Mouse (Mus musculus): ENCODE measurements at regions not wholly inside any gene's neighbourhood (a gene's known extent, or its start where the extent isn't known, plus 50 kb on each side); places are given as distances from the start of the nearest gene placed in this dataset.

DNA sequence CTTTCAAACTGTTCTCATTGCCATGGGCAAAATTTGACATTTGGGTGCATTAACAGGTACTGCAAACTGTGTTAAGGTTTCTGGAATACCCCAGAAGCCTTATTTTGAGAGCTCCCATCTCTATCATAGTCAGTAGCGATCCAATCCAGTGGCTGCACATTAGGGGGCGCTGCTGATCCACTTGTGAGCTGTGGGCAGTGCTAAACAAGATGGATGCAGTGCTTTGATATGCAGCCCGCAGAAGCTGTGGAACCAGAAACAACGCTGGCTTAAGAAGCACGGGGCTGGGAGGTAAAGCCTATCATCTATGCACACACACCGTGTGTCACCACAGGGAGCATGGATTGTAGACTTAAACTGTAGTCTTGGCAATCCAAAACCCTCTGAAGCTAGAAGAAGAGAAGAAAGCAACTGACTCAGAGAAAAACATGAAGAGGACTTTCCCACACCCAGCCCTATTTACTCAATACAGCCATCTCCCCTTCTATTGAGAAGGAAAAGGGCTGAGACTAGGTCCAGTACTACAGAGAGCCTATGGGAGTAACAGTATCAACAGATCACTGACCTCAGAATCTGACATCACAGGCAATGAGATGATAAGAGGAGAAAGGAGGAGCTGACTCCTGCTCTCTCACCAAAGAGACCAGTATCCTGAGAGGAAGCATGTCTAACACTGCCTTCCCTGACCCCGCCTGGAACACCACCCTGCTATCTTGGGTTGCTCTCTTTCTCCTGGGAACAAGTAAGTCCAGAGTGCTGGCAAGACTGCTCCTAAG, 83.1 kb upstream of the 2210010C04Rik start:
- Histone ChIP-seq H3K27ac (no peak overlapping the region), H3K36me3 (no peaks in the 10 kb centered on the region), H3K4me1 (replicated peaks) (no peaks in the 10 kb centered on the region), H3K4me3 (0 out of 2 replicates have a peak overlapping the region, but pooled peaks have one; percentile 20), H3K27me3 (ENCODE audit: insufficient read depth, poor library complexity, severe bottlenecking) (no peaks in the 10 kb centered on the region), H3K9me3 (no peaks in the 10 kb centered on the region)
- WGBS, result 20% methylated on average over 7 of the region's 7 CpGs
- peak; percentile 62 for DNase-seq (ENCODE audit: low spot score)

DNA sequence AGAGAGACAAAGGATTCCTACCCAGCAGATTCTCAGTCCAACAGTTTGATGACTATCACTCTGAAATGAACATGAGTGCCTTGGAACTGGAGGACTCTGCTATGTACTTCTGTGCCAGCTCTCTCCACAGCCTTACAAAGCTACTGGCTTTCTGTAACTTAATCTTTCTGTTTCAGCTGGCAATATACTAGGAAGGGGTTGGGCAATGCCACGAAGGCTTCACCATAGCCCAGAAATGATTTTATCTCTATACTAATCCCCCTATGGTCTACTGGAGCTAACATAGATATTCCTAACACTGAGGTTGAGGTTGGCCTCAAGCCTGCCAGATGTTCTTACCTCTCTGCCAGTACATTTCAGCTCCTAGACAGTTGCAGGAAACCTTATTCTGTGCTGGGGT, 78.6 kb upstream of the 2210010C04Rik start:
- H3K27ac ChIP-seq, result no peak overlapping the region
- no peaks in the 10 kb centered on the region for H3K36me3 ChIP-seq
- no peak overlapping the region for H3K4me3 ChIP-seq
- 64% methylated on average over 1 of the region's 1 CpGs for WGBS
- no peak for DNase-seq (ENCODE audit: low spot score)
- no peaks in the 10 kb centered on the region for H3K9me3 ChIP-seq
- no peaks in the 10 kb centered on the region for H3K4me1 ChIP-seq (replicated peaks)
- H3K27me3 ChIP-seq (ENCODE audit: insufficient read depth, poor library complexity, severe bottlenecking), result no peaks in the 10 kb centered on the region

DNA sequence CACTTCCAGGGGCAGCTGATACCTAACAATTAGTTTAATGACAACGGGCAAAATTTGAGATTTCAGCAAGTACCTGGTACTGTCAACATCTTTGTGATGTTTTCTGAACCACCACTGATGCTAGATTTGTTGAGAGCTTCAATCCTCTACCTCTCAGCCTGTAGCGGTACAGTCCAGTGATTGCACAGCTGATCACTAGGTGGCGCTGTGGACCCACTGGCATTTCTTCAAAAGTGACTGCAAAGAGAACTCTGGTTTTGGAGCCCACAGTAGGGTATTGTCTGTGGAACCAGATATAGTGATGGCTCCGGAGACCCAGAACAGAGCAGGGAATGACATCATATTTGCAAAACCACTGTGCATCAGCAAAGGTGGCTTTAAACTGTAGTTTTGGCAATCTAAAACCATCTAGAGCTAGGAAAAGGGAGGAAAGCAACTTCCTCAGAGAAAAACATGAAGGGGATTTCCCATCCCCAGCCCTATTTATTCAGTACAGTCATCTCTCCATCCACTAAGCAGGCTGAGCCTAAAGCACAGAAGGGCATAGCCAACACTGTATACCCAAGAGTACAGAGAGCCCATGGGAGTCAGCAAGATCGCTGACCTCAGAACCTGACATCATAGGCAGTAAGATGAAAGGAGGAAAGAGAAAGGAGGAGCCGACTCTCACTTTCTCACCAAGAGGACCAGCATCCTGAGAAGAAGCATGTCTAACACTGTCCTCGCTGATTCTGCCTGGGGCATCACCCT, 77.7 kb upstream of the 2210010C04Rik start:
- Histone ChIP-seq H3K4me3 (no peak overlapping the region), H3K27me3 (ENCODE audit: insufficient read depth, poor library complexity, severe bottlenecking) (no peaks in the 10 kb centered on the region), H3K9me3 (no peaks in the 10 kb centered on the region), H3K27ac (no peak overlapping the region), H3K4me1 (replicated peaks) (no peaks in the 10 kb centered on the region), H3K36me3 (no peaks in the 10 kb centered on the region)
- DNase-seq (ENCODE audit: low spot score), result peak; percentile 54
- 45% methylated on average over 7 of the region's 7 CpGs for WGBS

DNA sequence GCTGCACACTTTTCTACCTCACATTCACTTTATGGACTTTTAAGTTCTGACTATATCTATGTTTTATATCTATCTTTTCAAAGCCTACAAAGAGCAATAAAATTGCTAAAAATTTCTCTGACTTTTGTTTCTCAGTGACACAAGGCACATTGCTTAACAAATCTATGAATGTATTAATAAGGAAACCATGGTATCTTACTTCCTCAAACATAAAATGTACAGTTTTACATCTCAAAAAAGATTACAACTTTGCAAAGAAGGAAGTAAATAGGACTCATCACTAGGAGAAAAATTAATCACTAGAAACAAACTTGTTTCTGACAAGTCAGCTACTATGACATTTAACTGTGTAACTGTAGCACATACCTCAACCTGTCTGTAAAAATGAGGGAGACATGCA, 76.5 kb upstream of the 2210010C04Rik start:
- Histone ChIP-seq H3K4me3 (no peak overlapping the region), H3K27me3 (ENCODE audit: insufficient read depth, poor library complexity, severe bottlenecking) (no peaks in the 10 kb centered on the region), H3K9me3 (no peaks in the 10 kb centered on the region), H3K36me3 (no peaks in the 10 kb centered on the region), H3K27ac (no peak overlapping the region), H3K4me1 (replicated peaks) (no peaks in the 10 kb centered on the region)
- no peak for DNase-seq (ENCODE audit: low spot score)

DNA sequence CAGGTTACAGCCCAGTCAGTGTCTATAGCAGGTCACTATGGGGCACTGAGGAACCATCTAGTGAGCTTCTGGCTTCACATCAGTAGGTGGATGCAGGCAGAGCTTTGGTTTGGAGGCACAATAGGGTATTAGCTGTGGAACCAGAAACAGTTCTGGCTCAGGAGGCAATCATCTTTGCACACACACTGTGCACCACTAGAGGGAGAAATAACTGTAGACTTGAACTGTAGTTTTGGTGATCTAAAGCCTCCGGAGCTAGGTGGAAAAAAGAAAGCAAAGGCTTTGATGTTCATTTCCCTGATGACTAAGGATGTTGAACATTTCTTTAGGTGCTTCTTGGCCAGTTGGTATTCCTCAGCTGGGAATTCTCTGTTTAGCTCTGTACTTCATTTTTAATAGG, 73.6 kb upstream of the 2210010C04Rik start:
- no peaks in the 10 kb centered on the region for H3K27me3 ChIP-seq (ENCODE audit: insufficient read depth, poor library complexity, severe bottlenecking)
- no peak overlapping the region for H3K27ac ChIP-seq
- H3K4me1 ChIP-seq (replicated peaks), result no peaks in the 10 kb centered on the region
- H3K36me3 ChIP-seq, result no peaks in the 10 kb centered on the region
- DNase-seq (ENCODE audit: low spot score), result no peak
- no peak overlapping the region for H3K4me3 ChIP-seq
- WGBS, result 67% methylated on average over 1 of the region's 1 CpGs
- H3K9me3 ChIP-seq, result no peaks in the 10 kb centered on the region

DNA sequence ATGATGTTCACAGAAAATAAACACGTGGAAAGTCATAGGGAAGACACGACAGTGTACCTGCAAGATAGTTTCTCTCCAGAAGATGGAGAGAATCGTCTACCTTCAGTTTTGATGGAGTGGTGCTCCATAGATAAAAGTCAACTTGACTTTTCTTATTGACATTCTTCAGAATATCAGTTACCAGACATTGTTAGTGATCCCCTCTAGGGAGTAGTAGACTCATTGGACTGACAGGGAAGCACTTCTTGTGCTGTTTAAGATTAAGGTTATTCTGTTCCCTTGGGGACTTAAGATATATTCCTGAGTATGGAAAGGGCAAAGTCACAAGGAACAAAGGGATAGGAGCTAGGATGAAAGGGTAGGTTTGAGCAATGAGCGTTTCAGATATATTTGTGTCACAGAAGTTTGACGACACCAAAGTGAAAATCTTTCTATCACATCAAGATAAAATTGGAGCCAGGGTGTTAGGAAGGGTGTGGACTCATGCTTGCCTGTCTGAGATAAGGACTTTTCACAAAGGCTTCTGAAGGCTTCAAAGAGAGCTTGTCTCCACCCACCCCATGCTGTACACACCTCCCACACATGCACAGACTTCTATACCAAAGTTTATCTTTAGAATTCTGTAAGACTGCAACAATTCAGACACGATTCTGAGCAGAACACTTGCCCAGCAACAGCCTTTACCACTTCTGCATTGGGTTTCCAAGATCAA, 68.5 kb upstream of the 2210010C04Rik start:
- H3K9me3 ChIP-seq, result no peaks in the 10 kb centered on the region
- no peaks in the 10 kb centered on the region for H3K27me3 ChIP-seq (ENCODE audit: insufficient read depth, poor library complexity, severe bottlenecking)
- no peaks in the 10 kb centered on the region for H3K36me3 ChIP-seq
- no peak overlapping the region for H3K27ac ChIP-seq
- WGBS, result 83% methylated on average over 6 of the region's 6 CpGs
- H3K4me1 ChIP-seq (replicated peaks), result no peaks in the 10 kb centered on the region
- no peak for DNase-seq (ENCODE audit: low spot score)
- H3K4me3 ChIP-seq, result no peak overlapping the region

DNA sequence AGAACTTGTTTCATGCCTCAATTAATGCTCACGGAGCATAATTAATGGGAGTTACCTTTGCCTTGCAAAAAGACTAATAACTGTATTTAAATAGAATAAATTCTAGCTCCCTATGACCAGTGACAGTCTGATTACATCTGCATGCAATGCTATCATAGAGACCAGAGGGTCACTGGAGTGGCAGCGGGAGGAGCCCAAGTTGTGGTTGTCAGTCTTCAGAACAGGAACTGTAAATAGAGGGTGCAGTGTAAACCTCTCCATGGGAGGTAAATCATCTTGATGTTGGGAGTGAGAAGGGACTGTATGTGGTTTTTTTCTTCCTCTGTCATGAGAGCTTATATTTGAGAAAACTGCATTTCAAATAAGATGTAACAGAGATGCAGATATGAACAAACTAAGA, 66.7 kb upstream of the 2210010C04Rik start:
- Histone ChIP-seq H3K36me3 (no peaks in the 10 kb centered on the region), H3K4me3 (no peak overlapping the region), H3K27ac (no peak overlapping the region), H3K27me3 (ENCODE audit: insufficient read depth, poor library complexity, severe bottlenecking) (no peaks in the 10 kb centered on the region), H3K4me1 (replicated peaks) (no peaks in the 10 kb centered on the region), H3K9me3 (no peaks in the 10 kb centered on the region)
- 84% methylated on average over 2 of the region's 2 CpGs for WGBS
- no peak for DNase-seq (ENCODE audit: low spot score)

DNA sequence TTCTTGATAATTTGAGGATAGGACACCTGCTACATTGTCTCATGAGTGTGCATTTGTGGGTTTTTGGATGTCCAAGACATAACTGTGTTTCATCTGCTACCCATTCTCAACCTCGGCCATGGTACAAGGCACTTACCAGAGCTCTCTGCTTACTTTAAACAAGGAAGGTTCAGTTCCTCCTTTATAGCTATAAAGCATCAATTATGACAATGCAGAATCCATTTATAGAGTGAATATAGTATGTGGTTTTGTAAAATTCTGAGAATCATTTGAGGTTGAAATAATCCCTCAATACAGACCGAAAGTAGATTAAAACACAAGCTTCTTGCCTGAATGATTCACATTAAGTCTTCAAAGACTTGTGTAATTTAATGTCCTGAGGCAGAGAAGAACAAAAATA, 64.9 kb upstream of the 2210010C04Rik start:
- Histone ChIP-seq H3K36me3 (no peaks in the 10 kb centered on the region), H3K4me1 (replicated peaks) (no peaks in the 10 kb centered on the region), H3K9me3 (no peaks in the 10 kb centered on the region), H3K4me3 (no peak overlapping the region), H3K27ac (no peak overlapping the region), H3K27me3 (ENCODE audit: insufficient read depth, poor library complexity, severe bottlenecking) (no peaks in the 10 kb centered on the region)
- 95% methylated on average over 2 of the region's 2 CpGs for WGBS
- DNase-seq (ENCODE audit: low spot score), result no peak

DNA sequence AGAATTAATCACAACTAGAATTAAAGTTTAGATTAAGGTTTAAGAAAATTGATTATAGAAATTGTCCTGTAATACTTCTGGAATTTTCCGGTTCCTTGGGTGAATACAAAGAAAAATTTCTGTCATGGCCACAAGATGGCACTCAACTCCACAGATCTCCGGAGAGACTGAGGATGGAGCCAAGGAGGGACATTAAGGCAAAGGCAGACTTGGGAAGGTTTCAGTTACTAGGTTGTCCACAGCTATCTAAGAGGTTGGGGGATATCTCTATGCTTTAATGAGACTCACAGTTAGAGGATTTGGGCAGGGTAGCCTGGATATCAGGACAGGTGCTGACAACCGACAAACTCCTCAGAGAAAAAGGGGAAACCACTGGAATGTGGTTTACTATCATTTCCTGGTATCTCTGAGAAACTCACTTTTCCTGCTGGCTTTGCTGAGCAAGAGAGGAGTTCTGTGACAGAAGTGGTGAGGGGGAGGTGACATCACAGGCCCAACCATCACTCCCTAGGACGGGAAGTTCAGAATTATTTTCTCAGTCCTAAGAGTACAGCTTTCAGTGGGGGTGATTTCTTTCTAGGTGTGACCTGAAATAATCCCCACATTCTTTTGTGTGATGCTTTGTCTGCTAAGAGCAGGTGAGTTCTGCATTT, 56.0 kb upstream of the 2210010C04Rik start:
- 51% methylated on average over 4 of the region's 4 CpGs for WGBS
- no peak overlapping the region for H3K4me3 ChIP-seq
- no peaks in the 10 kb centered on the region for H3K36me3 ChIP-seq
- no peak overlapping the region for H3K27ac ChIP-seq
- no peaks in the 10 kb centered on the region for H3K9me3 ChIP-seq
- no peaks in the 10 kb centered on the region for H3K4me1 ChIP-seq (replicated peaks)
- no peaks in the 10 kb centered on the region for H3K27me3 ChIP-seq (ENCODE audit: insufficient read depth, poor library complexity, severe bottlenecking)
- peak; percentile 7 for DNase-seq (ENCODE audit: low spot score)

All from hindbrain, embryonic 10.5 days (tissue).